Mouse (Mus musculus): ENCODE measurements at regions not wholly inside any gene's neighbourhood (a gene's known extent, or its start where the extent isn't known, plus 50 kb on each side); places are given as distances from the start of the nearest gene placed in this dataset.
"Not testable (repeated sequence)": the region's sequence is repeated elsewhere in the genome, so short reads cannot be mapped to it uniquely, and the experiment has no call there.

- TF ChIP-seq CTCF (IDR thresholded peaks at IDR 0.05; ENCODE audit: extremely low read depth, insufficient read length, insufficient replicate concordance, low read depth, low read length): no peak
- no peak for TF ChIP-seq POLR2A (IDR thresholded peaks at IDR 0.05; ENCODE audit: low read depth, low read length)
- no peak overlapping the region for H3K27ac ChIP-seq (ENCODE audit: insufficient read depth, low read depth, low read length)
- H3K4me1 ChIP-seq (ENCODE audit: control insufficient read depth, insufficient read depth, insufficient read length, low read length): no peaks in the 10 kb centered on the region
- no peaks in the 10 kb centered on the region for H3K27me3 ChIP-seq (ENCODE audit: control insufficient read depth, insufficient read depth, low read length)
- no peaks in the 10 kb centered on the region for H3K36me3 ChIP-seq (ENCODE audit: control insufficient read depth, insufficient read depth, low read length)
- no peak overlapping the region for H3K4me3 ChIP-seq (ENCODE audit: low read depth, low read length)
- 100% methylated on average over 1 of the region's 1 CpGs for WGBS
These were observed 97.2 kb upstream of the Immp2l start for GRCm38 (mm10) chr12:40926681-40927080.

GRCm38 (mm10) chr12:40929409-40929808 lies 94.5 kb upstream of the Immp2l start:
- not testable (repeated sequence) for H3K4me1 ChIP-seq (ENCODE audit: control insufficient read depth, insufficient read depth, insufficient read length, low read length); H3K27me3 ChIP-seq (ENCODE audit: control insufficient read depth, insufficient read depth, low read length); H3K27ac ChIP-seq (ENCODE audit: insufficient read depth, low read depth, low read length); H3K4me3 ChIP-seq (ENCODE audit: low read depth, low read length); H3K36me3 ChIP-seq (ENCODE audit: control insufficient read depth, insufficient read depth, low read length)
- 86% methylated on average over 1 of the region's 1 CpGs for WGBS

- Histone ChIP-seq H3K4me1 (ENCODE audit: control insufficient read depth, insufficient read depth, insufficient read length, low read length) (no peaks in the 10 kb centered on the region), H3K27me3 (ENCODE audit: control insufficient read depth, insufficient read depth, low read length) (no peaks in the 10 kb centered on the region), H3K4me3 (ENCODE audit: low read depth, low read length) (no peak overlapping the region), H3K36me3 (ENCODE audit: control insufficient read depth, insufficient read depth, low read length) (no peaks in the 10 kb centered on the region), H3K27ac (ENCODE audit: insufficient read depth, low read depth, low read length) (no peak overlapping the region)
- 78% methylated on average over 2 of the region's 2 CpGs for WGBS
- TF ChIP-seq CTCF (IDR thresholded peaks at IDR 0.05; ENCODE audit: extremely low read depth, insufficient read length, insufficient replicate concordance, low read depth, low read length) (no peak), POLR2A (IDR thresholded peaks at IDR 0.05; ENCODE audit: low read depth, low read length) (no peak)
These were observed 88.7 kb upstream of the Immp2l start for GRCm38 (mm10) chr12:40935098-40935759.

GRCm38 (mm10) chr12:40937037-40937436 lies 86.9 kb upstream of the Immp2l start:
- 62% methylated on average over 4 of the region's 4 CpGs for WGBS
- H3K36me3 ChIP-seq (ENCODE audit: control insufficient read depth, insufficient read depth, low read length): no peaks in the 10 kb centered on the region
- H3K27ac ChIP-seq (ENCODE audit: insufficient read depth, low read depth, low read length): no peak overlapping the region
- TF ChIP-seq POLR2A (IDR thresholded peaks at IDR 0.05; ENCODE audit: low read depth, low read length) (no peak), CTCF (IDR thresholded peaks at IDR 0.05; ENCODE audit: extremely low read depth, insufficient read length, insufficient replicate concordance, low read depth, low read length) (no peak)
- H3K27me3 ChIP-seq (ENCODE audit: control insufficient read depth, insufficient read depth, low read length): no peaks in the 10 kb centered on the region
- no peak overlapping the region for H3K4me3 ChIP-seq (ENCODE audit: low read depth, low read length)
- H3K4me1 ChIP-seq (ENCODE audit: control insufficient read depth, insufficient read depth, insufficient read length, low read length): no peaks in the 10 kb centered on the region

GRCm38 (mm10) chr12:40946888-40947287 lies 77.0 kb upstream of the Immp2l start:
- Histone ChIP-seq H3K27me3 (ENCODE audit: control insufficient read depth, insufficient read depth, low read length) (no peaks in the 10 kb centered on the region), H3K4me1 (ENCODE audit: control insufficient read depth, insufficient read depth, insufficient read length, low read length) (no peaks in the 10 kb centered on the region), H3K27ac (ENCODE audit: insufficient read depth, low read depth, low read length) (no peak overlapping the region), H3K36me3 (ENCODE audit: control insufficient read depth, insufficient read depth, low read length) (no peaks in the 10 kb centered on the region), H3K4me3 (ENCODE audit: low read depth, low read length) (no peak overlapping the region)
- 86% methylated on average over 6 of the region's 6 CpGs for WGBS
- TF ChIP-seq CTCF (IDR thresholded peaks at IDR 0.05; ENCODE audit: extremely low read depth, insufficient read length, insufficient replicate concordance, low read depth, low read length) (no peak), POLR2A (IDR thresholded peaks at IDR 0.05; ENCODE audit: low read depth, low read length) (no peak)

GRCm38 (mm10) chr12:40949580-40949979 lies 74.3 kb upstream of the Immp2l start:
- H3K36me3 ChIP-seq (ENCODE audit: control insufficient read depth, insufficient read depth, low read length): no peaks in the 10 kb centered on the region
- TF ChIP-seq CTCF (IDR thresholded peaks at IDR 0.05; ENCODE audit: extremely low read depth, insufficient read length, insufficient replicate concordance, low read depth, low read length): no peak
- no peak for TF ChIP-seq POLR2A (IDR thresholded peaks at IDR 0.05; ENCODE audit: low read depth, low read length)
- no peaks in the 10 kb centered on the region for H3K4me1 ChIP-seq (ENCODE audit: control insufficient read depth, insufficient read depth, insufficient read length, low read length)
- no peak overlapping the region for H3K4me3 ChIP-seq (ENCODE audit: low read depth, low read length)
- 78% methylated on average over 3 of the region's 3 CpGs for WGBS
- H3K27me3 ChIP-seq (ENCODE audit: control insufficient read depth, insufficient read depth, low read length): no peaks in the 10 kb centered on the region
- no peak overlapping the region for H3K27ac ChIP-seq (ENCODE audit: insufficient read depth, low read depth, low read length)

- Histone ChIP-seq H3K27ac (ENCODE audit: insufficient read depth, low read depth, low read length) (no peak overlapping the region), H3K4me1 (ENCODE audit: control insufficient read depth, insufficient read depth, insufficient read length, low read length) (no peaks in the 10 kb centered on the region), H3K36me3 (ENCODE audit: control insufficient read depth, insufficient read depth, low read length) (no peaks in the 10 kb centered on the region), H3K4me3 (ENCODE audit: low read depth, low read length) (no peak overlapping the region), H3K27me3 (ENCODE audit: control insufficient read depth, insufficient read depth, low read length) (no peaks in the 10 kb centered on the region)
- TF ChIP-seq POLR2A (IDR thresholded peaks at IDR 0.05; ENCODE audit: low read depth, low read length) (no peak), CTCF (IDR thresholded peaks at IDR 0.05; ENCODE audit: extremely low read depth, insufficient read length, insufficient replicate concordance, low read depth, low read length) (no peak)
- WGBS: 81% methylated on average over 3 of the region's 3 CpGs
These were observed 65.4 kb upstream of the Immp2l start for GRCm38 (mm10) chr12:40958536-40958935.

Data from small intestine, adult 2 months (tissue).